Mouse (Mus musculus): ENCODE measurements around the gene Trmt44. TPM values are rescaled to one million over a fixed set of nuclear protein-coding genes. Genes with fewer than 3 reads are reported as not detected.

The Trmt44 gene
- 10 to 100 TPM; 10.9 to 11.9 TPM for total RNA-seq (2021)

DNA sequence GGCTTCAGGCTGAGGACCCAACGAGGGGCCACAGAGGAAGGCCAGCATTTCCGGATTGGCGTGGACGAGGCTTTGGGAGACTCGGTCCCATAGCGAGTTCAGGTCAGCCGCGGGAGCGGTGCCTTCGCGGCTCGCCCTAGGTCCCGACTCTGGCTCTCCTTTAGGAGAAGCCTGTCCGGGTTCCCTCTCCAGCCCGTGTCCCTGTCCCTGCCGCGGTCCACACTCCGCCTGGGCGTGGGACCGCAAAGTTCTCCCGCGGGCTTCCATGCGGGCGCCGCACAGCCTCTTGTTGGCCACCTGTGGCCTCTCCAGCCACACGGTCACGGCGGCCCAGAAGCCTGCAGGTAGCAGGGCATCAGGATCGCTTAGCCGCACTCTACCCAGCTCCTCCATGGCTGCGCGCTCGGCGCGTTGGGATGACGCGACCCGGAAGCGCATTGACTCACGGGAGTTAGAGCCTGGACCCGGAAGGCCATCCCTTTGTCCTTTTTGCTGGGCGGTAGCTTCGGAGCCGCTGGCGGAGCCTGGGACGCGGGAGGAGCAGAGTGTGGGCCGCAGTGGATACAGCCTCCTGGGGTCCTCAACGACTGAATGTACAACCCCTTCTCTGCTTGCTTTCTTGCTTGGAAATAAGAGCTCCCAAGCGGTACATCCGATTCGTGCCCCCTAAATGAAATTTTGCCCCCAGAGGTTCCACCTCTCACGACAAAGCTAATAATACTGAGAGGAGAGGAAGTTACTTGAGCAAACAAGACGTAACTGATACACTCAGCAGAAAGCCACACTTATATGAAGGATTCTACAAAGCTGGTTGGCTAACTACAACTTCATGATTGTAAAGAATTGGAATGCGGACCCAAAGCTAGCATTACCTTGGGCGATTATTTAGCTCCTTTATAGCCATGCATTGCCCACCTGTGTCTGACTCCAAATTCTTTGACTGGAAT lies at the start of gene Trmt44:
TSS of gene Trmt44 (minus strand) at position 418 of the 947 bp plus-strand sequence.
- intact Hi-C loops (cut with DNase I) = no loop called here
- peak; percentile 92 for DNase-seq

GRCm38 (mm10) chr5:35623831-35624230 lies 49.0 kb upstream of the Trmt44 start:
- intact Hi-C loops (cut with DNase I) = no loop called here
- no peak for DNase-seq

DNA sequence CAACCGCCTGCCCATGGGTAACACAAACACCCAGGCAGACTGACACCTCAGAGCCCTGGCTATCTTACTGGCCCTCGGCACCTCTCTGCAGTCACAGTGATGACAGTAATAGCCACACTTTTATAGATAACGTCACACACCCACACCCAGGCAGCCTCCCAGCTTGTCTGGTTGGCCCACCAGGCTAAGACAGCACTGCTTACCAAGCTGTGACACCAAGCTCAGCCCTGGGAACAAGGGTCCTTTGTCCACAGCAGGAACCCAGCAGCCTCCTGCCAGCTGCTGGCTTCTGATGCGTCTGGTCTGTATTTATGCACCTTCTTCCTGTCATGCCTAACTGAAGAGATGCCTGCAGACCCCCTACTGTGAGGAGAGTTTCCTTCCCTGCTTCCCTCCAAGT lies 46.2 kb upstream of the Trmt44 start:
- DNase-seq = no peak
- intact Hi-C loops (cut with DNase I) = no loop called here

DNA sequence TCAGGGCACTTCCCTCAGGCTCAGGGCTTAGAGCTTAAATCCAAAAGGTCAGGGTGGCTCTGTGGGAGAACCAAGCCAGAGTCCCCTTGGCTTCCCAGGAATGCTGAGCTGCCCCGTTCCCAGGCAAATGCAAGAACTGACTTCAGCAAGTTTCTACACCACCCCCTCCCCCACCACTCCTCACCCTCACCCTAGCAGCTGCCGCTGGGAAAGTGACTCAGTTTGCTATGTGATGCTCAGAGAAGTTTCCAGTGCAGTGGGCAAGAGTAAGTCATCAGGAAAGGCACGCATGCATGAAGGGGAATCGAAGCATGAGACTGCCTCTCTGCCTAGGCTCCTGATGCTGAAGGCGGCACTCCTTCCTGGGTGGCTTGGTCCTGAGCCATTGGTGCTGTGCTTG lies 42.1 kb upstream of the Trmt44 start:
- intact Hi-C loops (cut with DNase I) = no loop called here
- DNase-seq = no peak

- no peak for DNase-seq
- intact Hi-C loops (cut with DNase I) = no loop called here
Observed at GRCm38 (mm10) chr5:35612722-35613121, 37.9 kb upstream of the Trmt44 start.

DNA sequence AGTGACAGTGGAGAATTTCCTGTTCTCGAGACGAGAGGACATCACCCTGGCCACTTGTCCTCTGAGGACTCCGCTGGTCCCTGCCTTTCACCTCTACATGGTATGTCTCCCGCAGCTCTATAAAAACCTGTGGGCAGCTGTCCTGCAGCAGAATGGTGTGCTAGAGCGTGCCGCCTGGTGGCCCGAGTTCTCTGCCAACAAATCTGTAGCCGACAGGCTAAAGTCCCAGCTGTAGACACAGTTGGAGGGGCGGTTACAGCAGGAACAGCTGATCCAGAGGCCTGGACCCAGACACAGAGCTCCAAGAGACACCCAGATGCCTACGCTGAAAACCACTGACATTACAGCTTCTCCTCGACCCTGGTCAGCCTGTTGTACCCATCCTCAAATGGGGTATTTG lies 37.0 kb upstream of the Trmt44 start:
- peak; percentile 75 for DNase-seq
- intact Hi-C loops (cut with DNase I) = no loop called here

GRCm38 (mm10) chr5:35611170-35611569 lies 36.3 kb upstream of the Trmt44 start:
- peak; percentile 36 for DNase-seq
- intact Hi-C loops (cut with DNase I) = no loop called here

DNA sequence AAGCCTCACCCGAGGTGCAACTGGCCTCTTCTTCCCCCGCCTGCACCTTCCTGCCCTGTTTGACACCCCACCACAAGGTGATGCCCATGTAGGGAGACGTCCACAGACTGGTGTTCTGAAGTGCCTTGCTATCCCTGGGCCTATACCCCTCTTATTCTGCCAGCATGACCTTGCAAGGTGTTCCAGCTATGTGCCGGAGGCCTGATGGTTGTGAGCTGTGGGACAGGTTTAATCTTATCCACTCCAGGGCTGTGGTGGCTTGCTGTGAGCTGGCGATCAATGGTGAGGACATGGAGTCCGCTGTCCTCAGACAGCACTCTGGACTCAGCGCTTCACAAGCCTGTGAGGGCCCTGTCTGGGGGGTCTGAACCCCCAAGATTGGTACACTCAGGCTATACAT lies 35.5 kb upstream of the Trmt44 start:
- intact Hi-C loops (cut with DNase I) = no loop called here
- DNase-seq = no peak

GRCm38 (mm10) chr5:35609971-35610370 lies 35.1 kb upstream of the Trmt44 start:
- no peak for DNase-seq
- intact Hi-C loops (cut with DNase I) = no loop called here

DNA sequence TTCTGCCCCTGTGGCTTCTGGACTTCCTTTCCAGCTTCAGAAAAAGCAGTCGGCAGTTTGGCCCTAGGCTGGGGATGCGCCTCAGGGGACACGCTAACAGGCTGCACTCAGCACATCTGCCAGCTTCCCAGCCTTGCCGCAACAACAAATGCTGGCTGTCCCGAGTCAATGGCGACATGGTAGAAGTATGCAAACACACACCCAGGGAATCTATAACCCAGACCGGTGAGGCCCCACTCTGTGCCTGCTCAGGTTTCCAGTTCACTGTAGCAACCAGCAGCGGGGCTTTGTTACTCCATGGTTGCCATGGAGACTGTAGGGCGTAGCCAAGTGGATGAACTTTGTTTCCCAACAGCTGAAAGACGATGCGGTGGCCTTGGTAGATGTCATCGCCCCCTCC lies 34.5 kb upstream of the Trmt44 start:
- intact Hi-C loops (cut with DNase I) = no loop called here
- DNase-seq = peak; percentile 42

DNA sequence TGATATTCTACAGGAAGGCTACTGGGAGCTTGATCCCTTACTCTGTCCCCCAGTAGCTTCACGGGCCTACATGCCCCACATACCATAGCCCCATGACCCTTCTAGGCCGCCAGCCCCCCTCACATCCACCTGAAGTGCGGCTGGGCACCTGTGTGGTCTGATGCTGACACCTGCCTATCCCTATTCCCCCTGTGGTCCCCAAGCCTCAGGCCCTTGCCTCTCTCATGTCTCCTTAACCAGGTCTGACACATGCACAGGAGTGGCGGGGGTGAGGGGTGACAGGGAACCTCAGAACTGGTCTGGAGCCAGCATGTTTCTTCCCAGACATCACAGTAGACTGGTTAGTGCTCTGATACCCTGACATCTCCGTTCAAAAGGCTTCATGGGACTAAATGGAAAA lies 33.7 kb upstream of the Trmt44 start:
- intact Hi-C loops (cut with DNase I) = no loop called here
- no peak for DNase-seq

DNA sequence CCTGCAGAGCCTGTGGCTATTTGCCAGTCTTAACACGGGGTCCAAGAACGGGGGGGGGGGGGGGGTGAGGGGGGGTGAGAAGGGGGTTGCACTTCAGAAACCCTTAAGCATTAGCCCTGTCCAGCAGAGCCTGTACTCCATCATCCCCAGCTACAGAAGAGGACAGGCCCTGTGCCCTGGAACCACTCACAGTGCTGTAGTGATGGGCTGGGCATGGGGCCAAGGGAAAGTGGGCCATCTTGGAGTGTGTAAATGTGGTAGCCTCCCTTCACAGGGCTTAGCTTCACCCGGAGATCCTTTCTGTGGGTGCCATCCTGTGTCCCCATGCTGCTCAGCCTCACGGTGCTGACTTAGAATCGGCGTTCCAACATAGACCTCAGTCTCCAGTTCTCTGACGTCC lies 32.9 kb upstream of the Trmt44 start:
- intact Hi-C loops (cut with DNase I) = no loop called here
- DNase-seq = peak; percentile 48

DNA sequence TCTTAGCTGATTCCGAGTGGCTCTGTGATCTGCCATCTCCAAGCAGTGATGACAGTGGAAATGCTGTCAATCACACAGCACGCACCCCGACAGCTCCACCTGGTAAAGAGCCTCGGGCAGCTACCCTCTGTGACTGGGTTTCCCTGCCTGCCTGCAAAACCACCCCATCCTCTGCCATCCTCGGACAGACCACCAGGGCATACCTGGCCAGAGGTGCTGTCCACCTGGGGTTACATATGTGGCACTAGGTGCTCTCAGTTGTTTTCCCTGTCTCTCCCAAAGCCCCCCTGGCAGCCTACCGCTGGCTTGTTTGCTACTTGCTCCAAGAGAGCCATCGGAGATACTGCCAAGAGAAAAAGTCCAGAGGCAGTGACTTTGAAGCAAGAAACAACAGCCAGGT lies 31.9 kb upstream of the Trmt44 start:
- DNase-seq = no peak
- intact Hi-C loops (cut with DNase I) = no loop called here

DNA sequence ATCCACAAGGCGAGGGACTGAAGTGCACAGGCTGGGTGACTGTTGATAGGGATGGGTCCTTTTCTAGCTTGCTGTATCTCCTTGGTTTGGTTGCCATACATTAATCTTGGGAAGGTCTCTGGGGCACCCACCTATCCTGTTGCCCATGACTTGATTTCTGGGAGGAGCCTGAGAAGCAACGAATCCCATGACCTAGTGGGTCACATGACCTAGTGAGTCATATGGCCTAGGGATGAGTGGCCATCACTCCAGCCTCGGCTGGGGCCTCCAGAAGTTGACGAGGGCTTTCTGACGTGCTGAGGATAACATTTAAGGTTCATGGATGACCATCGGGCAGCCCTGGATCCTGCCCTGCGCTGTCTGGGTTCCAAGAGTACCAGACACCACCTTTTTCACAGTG lies 30.5 kb upstream of the Trmt44 start:
- intact Hi-C loops (cut with DNase I) = no loop called here
- no peak for DNase-seq

- DNase-seq = no peak
Observed at GRCm38 (mm10) chr5:35601526-35601925, 26.7 kb upstream of the Trmt44 start.

DNA sequence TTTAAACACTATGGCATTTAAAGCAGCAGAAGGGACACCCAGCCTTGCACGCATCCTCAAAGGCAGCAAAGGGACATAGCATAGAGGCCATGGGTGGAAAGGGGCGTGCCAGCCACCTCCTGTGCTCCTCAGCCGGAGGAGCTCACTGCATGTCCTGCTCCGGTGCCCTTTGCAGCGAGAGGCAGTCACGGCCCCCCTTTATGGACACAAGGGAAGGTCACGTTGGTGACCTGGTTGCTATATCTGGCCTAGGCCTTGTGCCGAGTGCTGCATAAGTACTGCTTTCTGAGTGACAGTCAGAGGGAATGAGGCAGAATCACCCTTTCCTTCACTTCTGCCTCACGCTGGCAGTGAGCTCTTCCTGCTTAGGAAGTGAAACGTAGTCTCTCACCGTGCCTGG lies 25.4 kb upstream of the Trmt44 start:
- DNase-seq = no peak
- intact Hi-C loops (cut with DNase I) = no loop called here

More at GRCm38 (mm10) chr5:35601526-35601925, 26.7 kb upstream of the Trmt44 start:
- intact Hi-C loops (cut with DNase I) = no loop called here

GRCm38 (mm10) chr5:35596169-35597160 lies 21.6 kb upstream of the Trmt44 start:
- DNase-seq = no peak
- intact Hi-C loops (cut with DNase I) = loop anchor here (5.0 to 10.0 kb wide), 3 partner anchors 86 to 258 kb away; partner anchors contain the start of gene Ablim2

DNA sequence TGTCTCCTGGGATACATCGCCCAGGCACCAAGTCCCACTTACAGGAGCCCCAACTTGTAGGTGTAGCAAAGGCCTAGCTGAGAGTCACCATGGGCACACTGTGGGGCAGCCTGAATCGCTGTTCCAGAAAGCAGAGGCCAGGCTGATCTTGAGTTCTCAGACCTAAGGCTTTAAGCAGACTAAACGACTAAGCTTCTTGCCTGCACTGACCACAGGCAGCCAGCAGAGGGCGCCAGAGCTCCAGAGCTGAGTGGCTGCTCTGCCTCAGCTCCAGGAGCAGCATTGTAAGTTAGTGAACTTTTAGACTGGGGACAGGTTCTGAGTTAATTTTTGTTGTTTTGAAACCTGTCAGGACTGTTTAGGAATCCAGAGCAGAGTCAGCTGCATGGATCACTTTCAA lies 20.8 kb upstream of the Trmt44 start:
- DNase-seq = peak; percentile 71
- intact Hi-C loops (cut with DNase I) = loop anchor here (2.0 to 10.0 kb wide), 4 partner anchors 87 to 259 kb away; partner anchors contain the start of gene Ablim2

GRCm38 (mm10) chr5:35594768-35595167 lies 19.9 kb upstream of the Trmt44 start:
- DNase-seq = no peak
- intact Hi-C loops (cut with DNase I) = loop anchor here (2.0 to 10.0 kb wide), 4 partner anchors 88 to 260 kb away; partner anchors contain the start of gene Ablim2

DNA sequence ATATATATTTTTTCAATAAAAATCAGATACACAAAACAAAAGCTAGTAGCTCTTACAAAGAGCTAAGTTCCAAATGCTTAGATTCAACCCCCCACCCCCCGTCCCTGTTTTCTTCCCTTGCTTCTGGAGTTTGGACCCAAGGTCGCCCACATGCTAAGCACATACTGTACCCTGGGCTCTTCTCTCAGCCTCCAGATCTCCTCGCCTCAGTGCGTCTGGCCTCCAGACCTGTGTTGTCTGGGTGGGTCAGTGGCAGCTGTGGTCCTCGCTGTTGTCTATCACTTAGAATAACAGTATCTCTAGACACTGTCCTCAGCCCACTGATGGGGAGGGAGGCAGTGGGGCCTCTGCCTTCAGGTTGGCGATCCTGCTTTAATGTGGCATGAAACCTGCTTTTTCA lies 18.4 kb upstream of the Trmt44 start:
- intact Hi-C loops (cut with DNase I) = loop anchor here (10.0 kb wide), 1 partner anchor 262 kb away; no protein-coding TSS in a partner anchor
- no peak for DNase-seq

DNA sequence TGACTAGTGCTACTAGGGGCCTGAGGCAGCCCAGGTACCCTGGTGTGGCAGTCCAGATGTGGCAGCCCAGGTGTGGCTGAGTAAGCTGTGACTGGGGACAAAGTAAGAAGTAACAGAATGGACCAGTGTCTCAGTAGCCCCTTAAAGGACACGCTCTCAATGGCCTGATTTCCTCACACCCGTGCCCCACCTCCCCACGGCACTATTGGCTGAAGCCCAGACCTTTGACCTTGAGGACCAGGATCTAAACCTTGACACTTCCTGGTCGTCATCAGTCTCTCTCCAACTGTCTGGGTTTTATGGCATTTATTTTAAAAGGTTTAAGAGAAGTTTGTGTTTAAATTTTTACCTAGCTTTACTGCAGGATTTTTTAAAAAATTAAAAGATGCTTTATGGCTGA lies 18.0 kb upstream of the Trmt44 start:
- intact Hi-C loops (cut with DNase I) = loop anchor here (10.0 kb wide), 1 partner anchor 262 kb away; no protein-coding TSS in a partner anchor
- no peak for DNase-seq
